Mouse (Mus musculus): ENCODE results near the gene Mapk10. TPM values are rescaled to one million over a fixed set of nuclear protein-coding genes. Genes with fewer than 3 reads are reported as not detected.
"Not testable (repeated sequence)": the region's sequence is repeated elsewhere in the genome, so short reads cannot be mapped to it uniquely, and the experiment has no call there.

Gene Mapk10
- polyA plus RNA-seq, 1 experiment from 2014 or later, result 0.23 TPM

- POLR2A ChIA-PET, result interaction anchor here (0.6 to 1.3 kb wide), 4 partner anchors 29 to 181 kb away, joined by 3 to 4 read pairs (median 4); no protein-coding TSS in a partner anchor
- CTCF ChIA-PET, result interaction anchor here (0.7 to 3.1 kb wide), 27 partner anchors 8 to 667 kb away, joined by 3 to 40 read pairs (median 4); no protein-coding TSS in a partner anchor
- H3K27me3 ChIP-seq, result no peaks in the 10 kb centered on the region
- in situ Hi-C loops (cut with MboI; ENCODE audit: low pct_unique_long_range_greater_than_20kb), result loop anchor here (5.0 to 25.0 kb wide), 4 partner anchors 167 to 788 kb away; partner anchors contain the start of gene 1700016H13Rik
- peak; percentile 93 for TF ChIP-seq CTCF (IDR thresholded peaks at IDR 0.05)
- ATAC-seq (peak; percentile 83), DNase-seq (ENCODE audit: low read depth, low spot score) (peak; percentile 58)
These were observed 336.4 kb downstream of the Mapk10 start for GRCm38 (mm10) chr5:102874605-102875298.

GRCm38 (mm10) chr5:102872996-102873395 lies 338.1 kb downstream of the Mapk10 start:
- POLR2A ChIA-PET; ATAC-seq; H3K27me3 ChIP-seq; in situ Hi-C loops (cut with MboI; ENCODE audit: low pct_unique_long_range_greater_than_20kb); DNase-seq (ENCODE audit: low read depth, low spot score): not testable (repeated sequence)
- CTCF ChIA-PET, result interaction anchor here (0.9 to 3.1 kb wide), 5 partner anchors 25 to 666 kb away, joined by 3 to 40 read pairs (median 4); no protein-coding TSS in a partner anchor

GRCm38 (mm10) chr5:102868196-102868595 lies 342.9 kb downstream of the Mapk10 start:
- ATAC-seq, result no peak
- POLR2A ChIA-PET, result interaction anchor here (0.5 kb wide), 1 partner anchor 390 kb away, joined by 4 read pairs; no protein-coding TSS in a partner anchor
- no peak for TF ChIP-seq CTCF (IDR thresholded peaks at IDR 0.05)
- no peak for DNase-seq (ENCODE audit: low read depth, low spot score)
- in situ Hi-C loops (cut with MboI; ENCODE audit: low pct_unique_long_range_greater_than_20kb), result loop anchor here (5.0 kb wide), 1 partner anchor 91 kb away; no protein-coding TSS in a partner anchor
- CTCF ChIA-PET, result interaction anchor here (0.8 to 1.9 kb wide), 6 partner anchors 12 to 165 kb away, joined by 3 to 5 read pairs (median 4); no protein-coding TSS in a partner anchor
- no peaks in the 10 kb centered on the region for H3K27me3 ChIP-seq

GRCm38 (mm10) chr5:102859749-102860148 lies 351.4 kb downstream of the Mapk10 start:
- in situ Hi-C loops (cut with MboI; ENCODE audit: low pct_unique_long_range_greater_than_20kb), result no loop called here

GRCm38 (mm10) chr5:102858047-102858446 lies 353.1 kb downstream of the Mapk10 start:
- ATAC-seq (no peak), DNase-seq (ENCODE audit: low read depth, low spot score) (no peak)
- in situ Hi-C loops (cut with MboI; ENCODE audit: low pct_unique_long_range_greater_than_20kb), result no loop called here
- no peaks in the 10 kb centered on the region for H3K27me3 ChIP-seq
- POLR2A ChIA-PET, result interaction anchor here (0.6 kb wide), 1 partner anchor 154 kb away, joined by 4 read pairs; no protein-coding TSS in a partner anchor
- no peak for TF ChIP-seq CTCF (IDR thresholded peaks at IDR 0.05)
- CTCF ChIA-PET, result interaction anchor here (0.9 to 1.5 kb wide), 3 partner anchors 10 to 41 kb away, joined by 3 read pairs; no protein-coding TSS in a partner anchor

More at GRCm38 (mm10) chr5:102859749-102860148, 351.4 kb downstream of the Mapk10 start:
- ChIA-PET CTCF (no interaction called here), POLR2A (interaction anchor here (1.0 kb wide), 1 partner anchor 23 kb away, joined by 3 read pairs; no protein-coding TSS in a partner anchor)
- DNase-seq (ENCODE audit: low read depth, low spot score) (no peak), ATAC-seq (no peak)
- H3K27me3 ChIP-seq, result no peaks in the 10 kb centered on the region
- TF ChIP-seq CTCF (IDR thresholded peaks at IDR 0.05), result no peak

Other genes starting within 250 kb of the Mapk10 start
- 215 TPM for gene Ptpn13, start 213.9 kb upstream of the Mapk10 start, polyA plus RNA-seq (2021)